Mouse (Mus musculus): ENCODE results near the gene Gas2l1. TPM values are rescaled to one million over a fixed set of nuclear protein-coding genes. Genes with fewer than 3 reads are reported as not detected.

Gene Gas2l1
- polyA plus RNA-seq, 1 experiment: 104 TPM

DNA sequence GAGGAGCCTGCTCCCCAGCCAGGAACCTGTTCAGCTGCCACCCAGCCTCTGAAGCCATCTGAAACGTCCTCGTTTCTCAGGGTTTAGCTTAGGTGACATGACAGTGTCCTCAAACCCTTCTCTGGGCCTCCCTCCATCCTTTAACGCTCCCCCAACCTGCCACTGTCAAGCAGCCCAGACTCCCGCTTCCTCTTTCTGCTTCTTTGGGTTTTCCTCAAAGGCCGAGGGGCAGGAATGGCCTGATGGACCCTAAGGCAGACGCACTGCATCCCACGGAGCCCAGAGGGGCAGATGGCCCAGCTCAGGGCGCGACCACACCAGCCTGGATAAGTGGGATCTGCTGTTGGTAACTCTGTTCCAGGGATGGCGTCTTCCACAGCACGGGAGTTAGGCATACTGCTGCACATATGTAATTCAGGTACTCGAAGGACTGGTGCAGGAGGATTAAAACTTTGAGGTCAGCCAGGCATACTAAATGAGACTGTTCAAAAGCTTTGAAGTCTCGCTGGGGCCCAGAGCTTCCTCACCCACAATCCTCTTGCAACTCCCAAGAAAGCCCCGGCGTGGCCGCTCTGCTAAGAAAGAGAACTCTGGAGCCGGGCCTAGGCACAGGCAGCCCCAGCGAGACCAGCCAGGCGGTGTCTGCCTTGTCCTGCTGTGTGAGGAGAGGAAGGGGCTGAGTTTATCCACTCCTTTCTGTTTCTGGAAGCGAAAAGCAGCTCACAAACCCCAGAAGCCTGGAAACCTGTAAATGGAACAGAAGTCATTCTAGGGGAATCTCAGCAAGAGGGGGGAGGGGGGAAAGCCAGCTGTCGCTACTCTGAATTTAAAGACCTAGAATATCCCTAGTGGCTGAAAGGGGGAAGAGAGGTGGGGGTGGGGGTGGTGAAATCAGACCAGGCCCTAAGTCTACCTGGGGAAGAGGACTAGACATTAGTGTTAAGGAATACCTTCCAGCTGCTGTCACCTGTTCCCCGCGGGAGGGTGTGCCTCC lies 8.9 kb downstream of the Gas2l1 start:
- Histone ChIP-seq H3K36me3 (ENCODE audit: control insufficient read depth, insufficient read depth) (peaks cover 13% of the 10 kb centered on the region), H3ac (ENCODE audit: control insufficient read depth, insufficient read length, low read depth) (no peak overlapping the region), H3K79me3 (ENCODE audit: low read depth) (no peaks in the 10 kb centered on the region), H3K27me3 (ENCODE audit: control insufficient read depth, insufficient read depth, insufficient read length) (no peaks in the 10 kb centered on the region), H3K4me3 (ENCODE audit: insufficient read depth, poor library complexity, severe bottlenecking) (no peak overlapping the region), H3K79me2 (ENCODE audit: control insufficient read depth, insufficient read depth) (no peaks in the 10 kb centered on the region)
- TF ChIP-seq MYOD1 (IDR thresholded peaks at IDR 0.05; ENCODE audit: control insufficient read depth, insufficient read length, low read depth): no peak
- TF ChIP-seq MAX (IDR thresholded peaks at IDR 0.05): no peak
- no peak for TF ChIP-seq FOSL1 (IDR thresholded peaks at IDR 0.05; ENCODE audit: insufficient read depth, low read length, poor library complexity, severe bottlenecking)
- no peak for TF ChIP-seq USF1 (IDR thresholded peaks at IDR 0.05; ENCODE audit: low read depth)
- no peak for TF ChIP-seq MYOG (IDR thresholded peaks at IDR 0.05; ENCODE audit: control insufficient read depth, extremely low read depth, insufficient read length)
- no peak for TF ChIP-seq CTCF (IDR thresholded peaks at IDR 0.05; ENCODE audit: control insufficient read depth, insufficient read depth, insufficient read length)
- TF ChIP-seq CEBPB (IDR thresholded peaks at IDR 0.05; ENCODE audit: low read depth): no peak

DNA sequence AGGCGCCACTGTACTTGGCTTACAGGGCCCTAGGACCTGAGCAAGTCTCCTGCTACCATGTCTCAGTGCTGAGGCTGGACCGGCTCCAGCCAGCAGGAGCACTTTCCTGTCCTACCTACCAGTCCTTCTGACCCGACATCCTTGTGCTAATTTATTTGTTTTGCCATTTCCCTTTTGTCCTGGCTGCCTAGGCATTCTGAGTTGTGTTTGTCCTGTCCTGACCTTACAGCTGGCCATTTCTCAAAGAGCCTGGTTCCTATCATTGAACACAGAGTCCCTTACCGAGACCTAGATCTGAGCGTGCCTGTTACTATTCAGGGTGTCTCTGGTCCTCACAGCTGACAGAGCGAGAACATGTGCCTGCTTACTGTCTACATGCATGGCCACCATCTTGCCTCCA lies 10.3 kb downstream of the Gas2l1 start:
- Histone ChIP-seq H3K79me2 (ENCODE audit: control insufficient read depth, insufficient read depth) (no peaks in the 10 kb centered on the region), H3K36me3 (ENCODE audit: control insufficient read depth, insufficient read depth) (peaks cover 2% of the 10 kb centered on the region), H3K27me3 (ENCODE audit: control insufficient read depth, insufficient read depth, insufficient read length) (no peaks in the 10 kb centered on the region), H3K79me3 (ENCODE audit: low read depth) (no peaks in the 10 kb centered on the region), H3K4me3 (ENCODE audit: insufficient read depth, poor library complexity, severe bottlenecking) (no peak overlapping the region), H3ac (ENCODE audit: control insufficient read depth, insufficient read length, low read depth) (no peak overlapping the region)
- no peak for TF ChIP-seq FOSL1 (IDR thresholded peaks at IDR 0.05; ENCODE audit: insufficient read depth, low read length, poor library complexity, severe bottlenecking)
- TF ChIP-seq MAX (IDR thresholded peaks at IDR 0.05): no peak
- TF ChIP-seq CEBPB (IDR thresholded peaks at IDR 0.05; ENCODE audit: low read depth): no peak
- TF ChIP-seq MYOD1 (IDR thresholded peaks at IDR 0.05; ENCODE audit: control insufficient read depth, insufficient read length, low read depth): no peak

DNA sequence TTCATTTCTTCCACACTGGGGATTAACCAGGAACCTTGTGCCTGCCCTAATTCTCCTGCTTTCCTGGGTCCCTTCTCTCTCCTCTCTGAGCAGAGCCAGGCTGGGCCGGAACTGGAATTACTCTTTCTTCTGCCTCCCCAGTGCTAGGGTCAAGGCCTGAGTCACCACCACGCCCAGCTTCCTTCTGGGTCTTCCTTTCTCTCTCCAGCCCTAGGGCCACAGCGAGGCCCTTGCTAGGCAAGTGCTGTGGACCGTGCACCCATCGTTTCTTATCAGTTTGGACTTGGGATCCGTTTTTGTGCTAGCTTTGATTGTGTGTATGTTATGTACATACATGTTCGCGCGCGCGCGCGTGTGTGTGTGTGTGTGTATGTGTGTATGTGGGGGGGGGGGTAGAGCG lies 11.0 kb downstream of the Gas2l1 start:
- TF ChIP-seq MYOD1 (IDR thresholded peaks at IDR 0.05; ENCODE audit: control insufficient read depth, insufficient read length, low read depth) (no peak), USF1 (IDR thresholded peaks at IDR 0.05; ENCODE audit: low read depth) (no peak), FOSL1 (IDR thresholded peaks at IDR 0.05; ENCODE audit: insufficient read depth, low read length, poor library complexity, severe bottlenecking) (no peak), MYOG (IDR thresholded peaks at IDR 0.05; ENCODE audit: control insufficient read depth, extremely low read depth, insufficient read length) (no peak), MAX (IDR thresholded peaks at IDR 0.05) (no peak), CTCF (IDR thresholded peaks at IDR 0.05; ENCODE audit: control insufficient read depth, insufficient read depth, insufficient read length) (no peak), CEBPB (IDR thresholded peaks at IDR 0.05; ENCODE audit: low read depth) (no peak)
- Histone ChIP-seq H3K79me2 (ENCODE audit: control insufficient read depth, insufficient read depth) (no peaks in the 10 kb centered on the region), H3K79me3 (ENCODE audit: low read depth) (no peaks in the 10 kb centered on the region), H3K4me3 (ENCODE audit: insufficient read depth, poor library complexity, severe bottlenecking) (no peak overlapping the region), H3K27me3 (ENCODE audit: control insufficient read depth, insufficient read depth, insufficient read length) (no peaks in the 10 kb centered on the region), H3ac (ENCODE audit: control insufficient read depth, insufficient read length, low read depth) (no peak overlapping the region), H3K36me3 (ENCODE audit: control insufficient read depth, insufficient read depth) (no peaks in the 10 kb centered on the region)

DNA sequence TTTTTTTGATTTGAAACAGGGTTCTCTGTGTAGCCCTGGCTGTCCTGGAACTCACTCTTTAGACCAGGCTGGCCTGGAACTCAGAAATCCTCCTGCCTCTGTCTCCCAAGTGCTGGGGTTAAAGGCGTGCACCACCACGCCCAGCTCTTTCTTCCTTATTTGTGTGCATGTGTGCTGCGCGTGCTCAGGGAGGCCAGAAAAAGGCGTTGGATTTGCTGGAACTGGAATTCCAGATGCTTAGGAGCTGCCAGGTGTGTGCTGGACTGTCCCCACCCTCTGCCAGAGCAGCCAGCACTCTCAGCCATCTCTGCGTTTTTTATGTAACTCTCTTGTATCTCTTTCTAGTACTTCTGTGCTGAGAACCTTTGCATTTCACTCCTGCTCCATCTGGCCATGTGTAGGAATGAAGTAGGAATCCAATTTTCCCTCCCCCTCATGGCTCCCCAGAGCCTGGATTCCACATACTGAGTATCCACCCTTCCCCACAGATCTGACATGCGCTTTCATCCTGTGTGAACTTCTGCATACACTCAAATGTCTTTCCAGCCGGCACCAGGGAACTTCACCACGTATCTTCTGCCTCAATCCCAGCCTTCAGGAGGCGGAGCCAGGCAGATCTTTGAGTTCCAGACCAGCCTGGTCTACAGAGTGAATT lies 12.8 kb downstream of the Gas2l1 start:
- TF ChIP-seq CTCF (IDR thresholded peaks at IDR 0.05; ENCODE audit: control insufficient read depth, insufficient read depth, insufficient read length): no peak
- no peak for TF ChIP-seq MYOD1 (IDR thresholded peaks at IDR 0.05; ENCODE audit: control insufficient read depth, insufficient read length, low read depth)
- TF ChIP-seq FOSL1 (IDR thresholded peaks at IDR 0.05; ENCODE audit: insufficient read depth, low read length, poor library complexity, severe bottlenecking): no peak
- no peak for TF ChIP-seq USF1 (IDR thresholded peaks at IDR 0.05; ENCODE audit: low read depth)
- no peak for TF ChIP-seq MAX (IDR thresholded peaks at IDR 0.05)
- no peak for TF ChIP-seq CEBPB (IDR thresholded peaks at IDR 0.05; ENCODE audit: low read depth)
- no peak for TF ChIP-seq MYOG (IDR thresholded peaks at IDR 0.05; ENCODE audit: control insufficient read depth, extremely low read depth, insufficient read length)
- Histone ChIP-seq H3K79me3 (ENCODE audit: low read depth) (no peaks in the 10 kb centered on the region), H3ac (ENCODE audit: control insufficient read depth, insufficient read length, low read depth) (no peak overlapping the region), H3K36me3 (ENCODE audit: control insufficient read depth, insufficient read depth) (no peaks in the 10 kb centered on the region), H3K79me2 (ENCODE audit: control insufficient read depth, insufficient read depth) (no peaks in the 10 kb centered on the region), H3K4me3 (ENCODE audit: insufficient read depth, poor library complexity, severe bottlenecking) (no peak overlapping the region), H3K27me3 (ENCODE audit: control insufficient read depth, insufficient read depth, insufficient read length) (no peaks in the 10 kb centered on the region)

DNA sequence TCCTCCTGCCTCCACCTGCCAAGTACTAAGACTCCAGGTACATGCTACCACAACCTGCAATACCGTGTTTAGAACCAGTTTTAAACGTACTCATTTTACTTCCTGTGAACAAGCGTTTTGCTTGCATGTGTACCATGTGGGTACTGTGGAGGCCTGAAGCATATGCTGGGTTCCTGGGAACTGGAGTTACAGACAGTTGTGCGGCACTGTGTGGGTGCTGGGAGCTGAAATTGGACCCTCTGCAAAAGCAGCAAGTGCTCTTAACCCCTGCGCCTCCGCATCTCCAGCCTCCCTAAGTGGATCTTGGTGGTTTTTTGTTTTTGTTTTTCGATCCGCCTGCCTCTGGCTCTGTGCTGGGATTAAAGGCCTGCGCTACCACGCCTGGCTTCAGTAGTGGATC lies 13.5 kb downstream of the Gas2l1 start:
- no peaks in the 10 kb centered on the region for H3K36me3 ChIP-seq (ENCODE audit: control insufficient read depth, insufficient read depth)
- H3K79me2 ChIP-seq (ENCODE audit: control insufficient read depth, insufficient read depth): no peaks in the 10 kb centered on the region
- H3K27me3 ChIP-seq (ENCODE audit: control insufficient read depth, insufficient read depth, insufficient read length): no peaks in the 10 kb centered on the region
- H3ac ChIP-seq (ENCODE audit: control insufficient read depth, insufficient read length, low read depth): no peak overlapping the region
- no peaks in the 10 kb centered on the region for H3K79me3 ChIP-seq (ENCODE audit: low read depth)
- TF ChIP-seq FOSL1 (IDR thresholded peaks at IDR 0.05; ENCODE audit: insufficient read depth, low read length, poor library complexity, severe bottlenecking) (no peak), CEBPB (IDR thresholded peaks at IDR 0.05; ENCODE audit: low read depth) (no peak), MYOD1 (IDR thresholded peaks at IDR 0.05; ENCODE audit: control insufficient read depth, insufficient read length, low read depth) (no peak), MYOG (IDR thresholded peaks at IDR 0.05; ENCODE audit: control insufficient read depth, extremely low read depth, insufficient read length) (no peak), USF1 (IDR thresholded peaks at IDR 0.05; ENCODE audit: low read depth) (no peak), MAX (IDR thresholded peaks at IDR 0.05) (no peak), CTCF (IDR thresholded peaks at IDR 0.05; ENCODE audit: control insufficient read depth, insufficient read depth, insufficient read length) (no peak)
- H3K4me3 ChIP-seq (ENCODE audit: insufficient read depth, poor library complexity, severe bottlenecking): no peak overlapping the region
